Mouse (Mus musculus) adrenal gland, postnatal 25 days (tissue): ENCODE measurements around the gene Svopl. TPM values are rescaled to one million over a fixed set of nuclear protein-coding genes. Genes with fewer than 3 reads are reported as not detected.
A peak's percentile ranks its signal among the peaks of the same experiment; 100 is the strongest.

ENCODE experiments used
- DNase-seq: peaks from one replicate; pipeline ENCODE4 v3.0.0; 2021; ENCODE audit warnings: mixed read lengths
- total RNA-seq: library from RNA; stranded (reverse); gene quantifications from 2 replicates; pipeline ENCODE4 v1.2.3, GENCODE M21; 2021

Svopl gene
- total RNA-seq, 1 experiment from 2014 or later, result 1.9 TPM

DNA sequence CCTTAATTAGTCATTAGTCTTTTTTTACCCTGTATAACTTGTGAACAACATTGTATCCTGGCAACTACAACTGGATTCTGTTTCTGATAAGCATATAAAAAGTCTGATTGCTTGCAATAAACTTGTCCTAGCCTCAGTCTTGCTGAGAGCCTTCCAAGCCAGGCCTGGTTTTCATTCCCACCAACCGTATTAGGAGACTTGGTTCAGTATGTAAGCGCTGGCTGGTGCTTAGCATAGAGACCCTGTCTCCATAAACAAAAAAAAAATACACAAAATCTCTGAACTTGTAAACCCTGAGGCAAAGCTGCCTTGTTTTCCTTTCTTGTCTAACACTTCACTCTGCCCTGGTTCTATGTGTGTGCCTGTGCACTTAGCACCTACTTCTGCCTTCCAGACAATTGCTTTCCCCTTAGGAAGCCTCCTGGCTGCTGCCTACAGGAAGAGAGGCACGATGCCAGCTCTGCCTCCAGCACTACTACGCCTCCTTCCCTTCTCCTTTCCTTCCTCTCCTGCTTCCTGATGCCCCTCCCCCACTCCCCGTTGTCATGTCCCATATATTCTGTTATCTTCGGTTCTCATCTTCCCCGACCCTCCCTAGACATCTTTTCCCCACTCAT, 14.8 kb downstream of the Svopl start:
- DNase-seq, result peak; percentile 32

DNA sequence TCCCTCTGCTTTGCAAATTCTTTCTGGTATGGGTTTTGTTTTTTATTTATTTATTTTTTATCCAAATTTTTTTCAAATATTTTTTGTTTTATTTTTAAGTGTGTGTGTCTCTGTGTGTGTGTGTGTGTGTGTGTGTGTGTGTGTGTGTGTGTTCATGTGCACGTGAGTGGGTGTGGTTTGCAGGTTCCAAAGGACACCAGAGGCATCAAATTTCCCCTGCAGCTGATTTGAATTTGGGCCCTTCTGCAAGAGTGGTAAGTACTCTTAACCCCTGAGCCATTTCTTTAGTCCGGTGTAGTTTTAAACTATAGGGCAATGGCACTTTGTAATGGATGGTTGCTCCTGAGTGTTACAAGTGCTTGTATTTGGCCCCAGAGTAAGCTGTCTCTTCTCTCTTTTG, 18.6 kb downstream of the Svopl start:
- DNase-seq, result no peak

DNA sequence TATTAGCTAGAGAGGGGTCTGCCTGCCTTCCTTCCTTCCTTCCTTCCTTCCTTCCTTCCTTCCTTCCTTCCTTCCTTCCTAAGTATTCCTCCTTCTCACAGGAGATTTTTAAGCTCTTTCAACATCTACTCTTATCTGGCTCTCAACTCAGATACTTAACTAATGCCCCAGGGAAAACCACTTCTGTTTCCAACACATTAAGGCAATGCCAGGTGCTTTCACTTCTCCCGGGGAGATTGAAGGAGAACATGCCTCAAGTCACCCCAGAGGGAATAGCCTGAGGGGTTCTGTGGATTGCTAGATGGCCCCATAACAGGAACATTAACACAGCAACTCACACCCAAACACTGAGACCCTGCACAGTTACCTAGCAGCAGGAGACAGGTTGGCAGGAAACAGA, 19.0 kb downstream of the Svopl start:
- DNase-seq, result no peak

DNA sequence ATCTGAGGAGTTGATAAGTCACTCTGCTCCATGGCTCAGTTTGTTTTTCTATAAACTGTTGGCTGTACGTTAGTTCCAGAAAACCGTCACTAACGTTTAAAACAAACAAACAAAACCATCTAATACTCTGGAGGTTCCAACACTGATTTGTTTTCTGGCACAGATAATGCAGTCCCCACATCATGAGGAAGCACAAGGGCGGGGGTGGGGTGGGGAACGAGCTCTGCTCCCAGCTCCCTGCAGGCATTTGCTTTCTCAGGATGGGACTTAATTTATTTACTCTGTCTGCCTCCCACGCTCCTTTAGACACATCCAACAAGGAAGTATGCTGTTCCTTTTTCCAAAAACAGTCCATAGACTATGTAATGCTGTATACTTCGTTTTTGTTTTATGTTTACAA, 23.5 kb downstream of the Svopl start:
- DNase-seq, result no peak

DNA sequence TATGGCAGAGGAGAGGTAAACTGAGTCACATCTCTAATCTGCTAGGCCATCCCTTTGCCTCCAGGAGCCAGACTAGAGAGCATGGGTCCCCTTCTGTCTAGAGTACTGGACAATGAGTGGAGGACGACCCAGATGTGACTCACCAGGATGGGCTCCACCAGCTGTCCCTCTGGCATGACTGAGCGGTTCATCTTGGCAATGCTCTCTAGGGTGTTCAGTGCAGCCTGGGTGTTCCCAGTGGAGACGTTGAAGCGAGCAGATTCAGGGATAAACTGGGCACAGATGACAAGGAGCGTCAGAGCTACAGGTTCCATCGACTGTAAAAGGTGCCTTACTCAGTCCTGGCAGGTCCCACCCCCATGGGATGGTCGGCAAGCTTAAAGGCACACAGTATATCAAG, 25.4 kb downstream of the Svopl start:
- DNase-seq, result no peak

DNA sequence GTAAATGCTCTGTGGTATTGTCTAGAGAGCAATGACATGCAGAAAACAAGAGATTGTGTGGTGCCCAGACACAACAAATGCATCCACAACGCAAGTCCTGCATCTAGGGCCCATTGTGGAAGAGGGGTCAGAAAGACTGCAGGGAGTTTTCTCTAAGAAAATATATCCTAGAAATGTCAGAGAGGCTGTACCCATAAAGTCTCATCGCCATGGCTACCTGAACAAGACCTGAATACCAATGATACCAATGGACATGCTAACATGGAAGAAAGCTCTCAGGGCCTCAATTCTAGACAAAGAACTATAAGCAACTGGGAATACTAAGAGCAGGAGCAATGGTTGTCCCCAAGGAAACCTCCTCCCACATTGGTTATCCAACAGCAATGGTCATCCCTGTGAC, 34.0 kb downstream of the Svopl start:
- DNase-seq, result no peak

DNA sequence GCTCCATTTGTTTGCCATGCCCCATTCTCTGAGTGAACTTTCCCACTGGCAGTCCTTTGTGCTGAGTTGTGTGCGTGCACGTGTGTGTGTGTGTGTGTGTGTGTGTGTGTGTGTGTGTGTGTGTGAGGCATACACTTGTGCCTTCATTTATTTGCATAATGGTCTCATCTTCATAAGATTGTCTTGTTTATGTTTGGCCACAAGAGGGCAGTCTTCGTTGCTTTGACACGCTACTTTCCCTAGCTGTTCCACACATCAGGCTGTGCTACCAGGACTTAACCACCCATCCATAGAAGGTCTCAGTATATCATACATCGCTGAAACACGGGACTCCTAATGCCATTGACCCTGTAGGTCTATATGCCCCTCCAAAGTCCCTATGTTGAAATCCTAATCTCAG, 39.3 kb downstream of the Svopl start:
- DNase-seq, result peak; percentile 10

DNA sequence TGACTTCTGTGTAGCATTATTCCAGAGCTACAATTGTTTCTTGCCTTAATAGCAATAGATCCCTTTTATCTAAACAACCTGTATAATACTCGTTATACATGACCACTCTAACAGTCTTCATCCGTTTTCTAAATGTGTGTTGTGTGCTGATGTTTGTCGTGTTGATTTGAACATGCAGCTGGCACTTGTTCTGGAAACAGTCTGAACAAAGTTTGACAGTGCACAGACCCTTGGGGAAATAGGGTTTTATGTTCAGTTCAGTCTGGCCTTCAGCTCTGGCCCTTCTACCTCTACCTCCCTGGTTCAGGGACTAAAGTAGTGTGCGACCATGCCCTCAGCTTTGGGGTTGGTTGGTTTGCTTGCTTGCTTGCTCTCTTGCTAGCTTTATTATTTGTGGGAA, 79.4 kb downstream of the Svopl start:
- DNase-seq, result no peak

DNA sequence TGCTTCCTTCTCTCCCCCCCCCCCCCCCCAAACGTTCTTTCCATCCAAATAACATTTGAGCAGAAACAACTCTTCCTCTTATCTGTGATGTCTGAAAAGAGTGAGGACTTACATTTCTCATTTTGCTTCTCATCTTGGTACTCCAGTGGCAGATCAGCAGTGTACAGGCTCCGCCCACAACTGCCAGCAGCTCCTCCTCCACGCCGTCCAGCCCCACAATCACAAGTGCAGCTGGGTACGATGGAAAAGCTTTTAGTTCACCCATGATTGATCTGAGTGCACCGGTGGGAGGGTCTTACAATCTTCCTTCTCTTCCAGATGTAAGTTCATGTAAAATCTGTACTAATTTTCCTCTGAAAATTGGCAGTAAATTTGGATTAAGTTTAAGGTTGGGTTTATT, 95.5 kb downstream of the Svopl start:
- DNase-seq, result no peak

DNA sequence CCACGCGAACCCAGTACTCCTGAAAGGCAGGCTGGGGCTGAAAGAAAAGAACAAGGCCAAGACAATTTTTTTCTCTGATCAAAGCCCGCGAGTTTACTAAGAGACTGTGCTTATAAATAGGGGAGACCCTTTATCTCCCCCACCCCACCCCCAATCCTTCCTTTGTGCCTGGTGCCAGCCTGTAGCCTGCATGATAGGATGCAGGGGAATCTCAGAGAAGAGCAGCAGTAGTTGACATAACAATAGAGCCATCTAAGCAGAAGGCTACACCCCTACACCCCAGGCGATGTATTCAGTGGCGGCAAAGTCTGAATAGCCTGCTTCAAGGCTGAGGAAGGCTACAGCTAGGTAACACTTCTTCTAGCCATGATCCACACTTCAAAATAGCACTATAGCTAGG, 110.3 kb downstream of the Svopl start:
- no peak for DNase-seq

Other genes with a start within 250 kb of the Svopl start
- gene Trim24, start 176.2 kb downstream of the Svopl start, total RNA-seq, result 35.8 and 39.8 TPM in 2 replicates
- gene Tmem213, start 62.3 kb upstream of the Svopl start, total RNA-seq, result not detected in 2 replicates
- 0.76 and 0.79 TPM in 2 replicates for gene Atp6v0a4, start 77.6 kb upstream of the Svopl start, total RNA-seq
- gene D630045J12Rik, start 207.0 kb upstream of the Svopl start, total RNA-seq, result 4.3 and 5.1 TPM in 2 replicates